Mouse (Mus musculus): ENCODE measurements around the gene Creb5.

DNA sequence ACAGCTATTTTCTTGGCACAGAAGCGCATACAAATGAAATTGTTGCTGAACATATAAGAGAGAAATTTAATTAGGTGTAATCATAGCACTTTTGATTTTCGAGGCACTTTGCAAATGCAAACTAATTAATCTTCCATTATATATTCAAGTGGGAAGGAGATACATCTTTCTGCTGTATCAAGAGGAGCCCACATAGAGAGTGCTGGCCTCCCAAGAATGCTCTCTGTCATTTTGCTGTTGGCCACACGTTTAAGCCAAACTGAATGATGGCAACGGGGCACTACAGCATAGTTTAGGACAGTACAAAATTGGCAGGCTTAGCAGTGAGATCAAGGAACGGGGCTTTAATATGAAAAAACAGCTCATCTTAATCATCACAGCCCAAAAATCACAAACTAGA lies 356.4 kb downstream of the Creb5 start:
- TF ChIP-seq GATA1 (IDR thresholded peaks at IDR 0.05; ENCODE audit: low read length) = no peak
- TF ChIP-seq TAL1 (IDR thresholded peaks at IDR 0.05; ENCODE audit: low read length) = no peak

Data from erythroblast, embryonic 14.5 days (primary cell).